27 mouse cellular contexts compared by ENCODE assay signal in the genomic region with DNA sequence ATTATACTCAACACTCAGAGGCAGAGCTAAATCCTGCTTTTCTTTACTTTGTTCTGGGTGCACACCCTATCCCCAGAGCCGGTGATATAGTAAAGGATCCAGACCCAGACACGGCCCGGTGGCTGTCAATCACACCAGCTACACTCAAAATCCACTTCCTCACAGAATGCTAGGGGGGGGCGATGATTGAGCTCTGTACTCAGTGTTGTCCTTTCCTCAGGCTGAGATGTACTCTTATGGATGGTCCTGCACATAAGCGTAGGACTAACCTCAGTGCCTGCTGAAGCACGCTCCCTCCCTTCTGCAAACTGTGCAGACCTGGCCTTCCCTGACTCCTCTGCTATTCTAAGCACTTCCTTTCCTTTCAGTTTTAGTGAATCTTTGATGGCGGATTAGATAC. TPM values are rescaled to one million over a fixed set of nuclear protein-coding genes. Genes with fewer than 3 reads are reported as not detected.
DNase-seq lines count a peak whose midpoint lies in the region; ATAC-seq and TF ChIP-seq lines count a peak whose summit lies in the region.
"Had no signal": no experiment of that assay in that cellular context is flagged by ENCODE, and none has a peak within 500 bp of the region (broad histone marks: within the 10 kb centered on the region; RNA-seq: fewer than 3 reads in every experiment).

No protein-coding gene starts in this region.

- H3K9ac ChIP-seq in midbrain, embryonic 11.5 days (ENCODE audit: low read length) = no peak overlapping the region
- H3K9ac ChIP-seq in midbrain, embryonic 16.5 days (ENCODE audit: low read depth, low read length) = no peak overlapping the region
- no peak overlapping the region for H3K9ac ChIP-seq in midbrain, embryonic 13.5 days (replicated peaks)
- H3K9ac ChIP-seq: embryonic facial prominence, embryonic 12.5 days; forebrain, embryonic 13.5 days; forebrain, embryonic 15.5 days; forebrain, postnatal 0 days had no signal

- H3K4me1 ChIP-seq in midbrain, embryonic 11.5 days (ENCODE audit: control insufficient read depth, insufficient read depth, low read length) = no peaks in the 10 kb centered on the region
- H3K4me1 ChIP-seq in midbrain, embryonic 10.5 days = peaks cover 26% of the 10 kb centered on the region
- H3K4me1 ChIP-seq in midbrain, embryonic 16.5 days (ENCODE audit: control insufficient read depth, insufficient read depth, low read length) = no peaks in the 10 kb centered on the region
- H3K4me1 ChIP-seq in midbrain, embryonic 13.5 days (replicated peaks) = peaks cover 7% of the 10 kb centered on the region; the same call in 1 of the 2 replicates
- H3K4me1 ChIP-seq: forebrain, embryonic 13.5 days had no signal

- intact Hi-C loops in gastrocnemius, adult 2 months (cut with DNase I) = loop anchor here (5.0 to 10.0 kb wide), 3 partner anchors 131 to 358 kb away; a partner anchor contains a TSS

- 0 out of 2 replicates have a peak, but pooled peaks have one; percentile 28 for ATAC-seq in midbrain, embryonic 11.5 days (ENCODE audit: low FRiP score)
- ATAC-seq in midbrain, embryonic 16.5 days = peak; percentile 52; the same call in 1 of the 2 replicates
- ATAC-seq in midbrain, embryonic 13.5 days = no peak
- ATAC-seq: activated CD4-positive, CD25-positive, alpha-beta regulatory T cell, adult 4 months; forebrain, embryonic 15.5 days; forebrain, postnatal 0 days had no signal

- no peak overlapping the region for H3K27ac ChIP-seq in midbrain, embryonic 11.5 days (ENCODE audit: low read depth, low read length)
- H3K27ac ChIP-seq in midbrain, embryonic 10.5 days (replicated peaks) = no peak overlapping the region
- H3K27ac ChIP-seq in midbrain, embryonic 16.5 days (ENCODE audit: low read length) = no peak overlapping the region
- no peak overlapping the region for H3K27ac ChIP-seq in midbrain, embryonic 13.5 days
- H3K27ac ChIP-seq in gastrocnemius, adult 2 months = no peak overlapping the region
- H3K27ac ChIP-seq: embryonic facial prominence, embryonic 10.5 days; embryonic facial prominence, embryonic 12.5 days; forebrain, embryonic 13.5 days; forebrain, embryonic 15.5 days had no signal

- TF ChIP-seq POLR2A in brain, embryonic 14.5 days (IDR thresholded peaks at IDR 0.05; ENCODE audit: borderline replicate concordance, extremely low read depth, insufficient read depth, insufficient read length, poor library complexity, severe bottlenecking) = no peak

- WGBS in midbrain, embryonic 11.5 days = 53% methylated on average over 7 of the region's 7 CpGs
- WGBS in midbrain, embryonic 10.5 days = 60% methylated on average over 7 of the region's 7 CpGs
- 54% methylated on average over 7 of the region's 7 CpGs for WGBS in midbrain, embryonic 16.5 days
- 62% methylated on average over 7 of the region's 7 CpGs for WGBS in midbrain, embryonic 13.5 days

- peak; percentile 59 for DNase-seq in midbrain, embryonic 11.5 days (ENCODE audit: low spot score, missing footprints)
- no peak for DNase-seq in midbrain, embryonic 10.5 days (ENCODE audit: low spot score)
- peak; percentile 19 for DNase-seq in brain, embryonic 14.5 days (ENCODE audit: low read depth)
- no peak for DNase-seq in T-cell, adult 2 months (ENCODE audit: low spot score)
- no peak for DNase-seq in gastrocnemius, adult 2 months
- DNase-seq: adrenal gland, adult 8-10 months; adrenal gland, postnatal 14 days; adrenal gland, postnatal 36 days; cerebellum, adult 11-12 months; cerebellum, adult 2 months; cerebellum, adult 9-10 months; cerebellum, postnatal 10 days; cerebellum, postnatal 25 days; forebrain, postnatal 0 days had no signal

- H3K4me2 ChIP-seq in midbrain, embryonic 11.5 days = no peak overlapping the region
- no peak overlapping the region for H3K4me2 ChIP-seq in midbrain, embryonic 16.5 days (ENCODE audit: low read length)
- no peak overlapping the region for H3K4me2 ChIP-seq in midbrain, embryonic 13.5 days (replicated peaks)
- H3K4me2 ChIP-seq: embryonic facial prominence, embryonic 12.5 days; forebrain, embryonic 13.5 days; forebrain, embryonic 15.5 days had no signal

- H3K27me3 ChIP-seq in midbrain, embryonic 11.5 days (ENCODE audit: control insufficient read depth, insufficient read depth, low read length) = no peaks in the 10 kb centered on the region
- no peaks in the 10 kb centered on the region for H3K27me3 ChIP-seq in midbrain, embryonic 10.5 days (ENCODE audit: low read depth, poor library complexity, severe bottlenecking)
- no peaks in the 10 kb centered on the region for H3K27me3 ChIP-seq in midbrain, embryonic 16.5 days (ENCODE audit: control insufficient read depth, insufficient read depth, low read depth, low read length)
- H3K27me3 ChIP-seq in midbrain, embryonic 13.5 days = no peaks in the 10 kb centered on the region; the same call in 1 of the 2 replicates
- H3K27me3 ChIP-seq: embryonic facial prominence, embryonic 12.5 days; forebrain, embryonic 13.5 days; forebrain, embryonic 15.5 days had no signal

- no peak for TF ChIP-seq CTCF in brain, embryonic 14.5 days (IDR thresholded peaks at IDR 0.05; ENCODE audit: borderline replicate concordance, extremely low read depth, insufficient read depth, insufficient read length)
- TF ChIP-seq CTCF in gastrocnemius, adult 2 months (IDR thresholded peaks at IDR 0.05) = no peak

- no peaks in the 10 kb centered on the region for H3K9me3 ChIP-seq in midbrain, embryonic 11.5 days (ENCODE audit: control insufficient read depth, low read length)
- no peaks in the 10 kb centered on the region for H3K9me3 ChIP-seq in midbrain, embryonic 10.5 days (replicated peaks)
- no peaks in the 10 kb centered on the region for H3K9me3 ChIP-seq in midbrain, embryonic 16.5 days (replicated peaks; ENCODE audit: control insufficient read depth, low read length, poor library complexity, severe bottlenecking)
- no peaks in the 10 kb centered on the region for H3K9me3 ChIP-seq in midbrain, embryonic 13.5 days
- H3K9me3 ChIP-seq: embryonic facial prominence, embryonic 10.5 days; embryonic facial prominence, embryonic 12.5 days; forebrain, embryonic 13.5 days; forebrain, embryonic 15.5 days had no signal

- no peak overlapping the region for H3K4me3 ChIP-seq in midbrain, embryonic 11.5 days (ENCODE audit: low read depth, low read length)
- H3K4me3 ChIP-seq in midbrain, embryonic 10.5 days = no peak overlapping the region
- no peak overlapping the region for H3K4me3 ChIP-seq in midbrain, embryonic 16.5 days (ENCODE audit: low read depth, low read length)
- H3K4me3 ChIP-seq in midbrain, embryonic 13.5 days (replicated peaks) = no peak overlapping the region
- no peak overlapping the region for H3K4me3 ChIP-seq in gastrocnemius, adult 2 months
- H3K4me3 ChIP-seq: embryonic facial prominence, embryonic 10.5 days; embryonic facial prominence, embryonic 12.5 days; forebrain, embryonic 13.5 days; forebrain, embryonic 15.5 days had no signal

- H3K36me3 ChIP-seq in midbrain, embryonic 11.5 days (ENCODE audit: control insufficient read depth, insufficient read depth, low read length) = no peaks in the 10 kb centered on the region
- no peaks in the 10 kb centered on the region for H3K36me3 ChIP-seq in midbrain, embryonic 10.5 days
- no peaks in the 10 kb centered on the region for H3K36me3 ChIP-seq in midbrain, embryonic 16.5 days (ENCODE audit: control insufficient read depth, insufficient read depth, low read length)
- H3K36me3 ChIP-seq in midbrain, embryonic 13.5 days = no peaks in the 10 kb centered on the region
- H3K36me3 ChIP-seq: embryonic facial prominence, embryonic 10.5 days; embryonic facial prominence, embryonic 12.5 days; forebrain, embryonic 15.5 days had no signal

RNA-seq across cellular contexts. Expression of a gene that starts 29.6 kb away (rescaled TPM):
- polyA plus RNA-seq in midbrain, embryonic 11.5 days (2014; fragmentation: Nextera tagmentation; extraction: Ambion mirVana) = not detected in 2 replicates
- polyA plus RNA-seq in midbrain, embryonic 10.5 days (2016; fragmentation: Nextera tagmentation; extraction: Ambion mirVana) = not detected in 2 replicates
- polyA plus RNA-seq in midbrain, embryonic 16.5 days (2015; fragmentation: Nextera tagmentation; extraction: Ambion mirVana) = not detected in 2 replicates
- 0.22 TPM in 1 of 2 replicates, not detected in the other for polyA plus RNA-seq in midbrain, embryonic 13.5 days (2015; fragmentation: Nextera tagmentation; extraction: Ambion mirVana)
- polyA plus RNA-seq in brain, embryonic 14.5 days (2012; rRNA removed) = not detected in 2 replicates
- total RNA-seq in gastrocnemius, adult 2 months (2021) = not detected
- total RNA-seq: adrenal gland, adult 18-20 months; adrenal gland, postnatal 14 days; adrenal gland, postnatal 36 days; ES-E14; MEL had no signal
- polyA plus RNA-seq: C2C12; embryonic facial prominence, embryonic 12.5 days; embryonic facial prominence, embryonic 14.5 days; forebrain, embryonic 11.5 days; forebrain, embryonic 13.5 days; forebrain, embryonic 15.5 days; forebrain, postnatal 0 days had no signal

Comparison
In these comparisons a context has a peak if more than half of its experiments do, and no peak if none do; other contexts are left out.
1. DNase-seq: peak in midbrain, embryonic 11.5 days (single experiment) and brain, embryonic 14.5 days (single experiment); none in midbrain, embryonic 10.5 days (single experiment), T-cell, adult 2 months (single experiment) and gastrocnemius, adult 2 months (single experiment).